Mouse (Mus musculus): ENCODE data around the gene Lasp1.

DNA sequence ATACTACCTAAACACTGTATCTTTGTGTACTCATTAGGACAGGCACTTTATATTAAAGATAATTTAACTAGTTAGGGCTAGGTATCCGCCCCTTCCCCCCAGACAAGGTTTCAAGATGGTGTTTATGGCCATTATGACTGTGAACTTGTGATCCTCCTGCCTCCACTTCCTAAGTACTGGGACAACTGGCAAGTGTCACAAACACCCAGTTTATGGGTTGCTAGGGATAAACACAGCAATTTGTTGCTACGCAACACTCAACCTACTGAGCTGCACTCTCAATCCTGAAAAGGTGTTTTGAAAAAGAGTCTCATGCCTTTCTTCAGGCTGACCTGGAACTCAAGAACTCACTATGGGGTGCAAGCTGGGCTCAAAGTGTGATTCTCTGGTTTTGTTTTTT, 78.5 kb downstream of the Lasp1 start:
- no peak for TF ChIP-seq GATA1 (IDR thresholded peaks at IDR 0.05; ENCODE audit: borderline replicate concordance, low read length)
- no peak for TF ChIP-seq FLI1 (IDR thresholded peaks at IDR 0.05; ENCODE audit: low read length)

Data from megakaryocyte, embryonic 14.5 days (primary cell).